In genomic region chr3:116495671-116496070, GRCm38 (mm10) we compare ENCODE assay signal across 24 mouse cellular contexts.
"Had no signal": no experiment of that assay in that cellular context is flagged by ENCODE, and none has a peak within 500 bp of the region (broad histone marks: within the 10 kb centered on the region; RNA-seq: fewer than 3 reads in every experiment).

No protein-coding gene starts in this region.

- H3K4me1 ChIP-seq: heart, embryonic 10.5 days; heart, embryonic 12.5 days; hindbrain, embryonic 10.5 days; hindbrain, embryonic 12.5 days; intestine, embryonic 15.5 days; limb, embryonic 10.5 days; limb, embryonic 12.5 days; liver, embryonic 13.5 days; liver, embryonic 15.5 days had no signal

- H3K27ac ChIP-seq: gastrocnemius, adult 2 months; heart, embryonic 10.5 days; hindbrain, embryonic 10.5 days; hindbrain, embryonic 12.5 days; hindbrain, embryonic 14.5 days; intestine, embryonic 15.5 days; layer of hippocampus, adult 2 months; left cerebral cortex, adult 2 months; limb, embryonic 10.5 days; limb, embryonic 12.5 days; liver, embryonic 13.5 days; liver, embryonic 15.5 days had no signal

- H3K9me3 ChIP-seq: heart, embryonic 10.5 days; heart, embryonic 12.5 days; hindbrain, embryonic 10.5 days; hindbrain, embryonic 12.5 days; intestine, embryonic 15.5 days; limb, embryonic 10.5 days; limb, embryonic 12.5 days; liver, embryonic 13.5 days; liver, embryonic 15.5 days had no signal

- DNase-seq: gastrocnemius, adult 2 months; gastrocnemius, postnatal 10 days; gastrocnemius, postnatal 25 days; heart, adult 18-20 months; heart, postnatal 10 days; heart, postnatal 4 days; liver; liver, embryonic 13.5 days; liver, postnatal 0 days; lung, adult 2 months had no signal

- H3K27me3 ChIP-seq: heart, embryonic 12.5 days; hindbrain, embryonic 12.5 days; intestine, embryonic 15.5 days; limb, embryonic 12.5 days; liver, embryonic 13.5 days; liver, embryonic 15.5 days had no signal

- H3K9ac ChIP-seq: heart, embryonic 12.5 days; hindbrain, embryonic 12.5 days; hindbrain, embryonic 14.5 days; intestine, embryonic 15.5 days; limb, embryonic 12.5 days; liver, embryonic 13.5 days; liver, embryonic 15.5 days; liver, postnatal 0 days had no signal

- H3K4me3 ChIP-seq: gastrocnemius, adult 2 months; heart, embryonic 10.5 days; heart, embryonic 12.5 days; hindbrain, embryonic 10.5 days; hindbrain, embryonic 12.5 days; intestine, embryonic 15.5 days; layer of hippocampus, adult 2 months; left cerebral cortex, adult 2 months; limb, embryonic 10.5 days; limb, embryonic 12.5 days; liver, embryonic 13.5 days; liver, embryonic 15.5 days had no signal

- H3K4me2 ChIP-seq: heart, embryonic 12.5 days; hindbrain, embryonic 12.5 days; hindbrain, embryonic 14.5 days; intestine, embryonic 15.5 days; limb, embryonic 12.5 days; liver, embryonic 11.5 days; liver, embryonic 13.5 days; liver, embryonic 15.5 days had no signal

- ATAC-seq: hindbrain, embryonic 16.5 days; inflammation-experienced regulatory T-cells, adult 6 months; intestine, embryonic 15.5 days; liver, postnatal 0 days had no signal
